Mouse (Mus musculus) CH12.LX (cell line): ENCODE measurements around the gene 4933424G06Rik. TPM values are rescaled to one million over a fixed set of nuclear protein-coding genes. Genes with fewer than 3 reads are reported as not detected.

Experiments used
- DNase-seq: peaks from one replicate; pipeline ENCODE4 v3.0.0-alpha.2; 2013; ENCODE audit errors: extremely low read depth
- H3K27ac ChIP-seq: 2 replicates; pipeline ENCODE4 v1.5.1; 2012; ENCODE audit warnings: low read depth, mild to moderate bottlenecking, control low read depth, moderate library complexity; ENCODE audit not compliant: insufficient read depth
- H3K27me3 ChIP-seq: replicated peaks from 2 replicates; pipeline ENCODE3; 2012; ENCODE audit warnings: inconsistent platforms
- H3K36me3 ChIP-seq, 2 experiments: replicated peaks in 1 of 2; 2 replicates each; pipeline versions ENCODE3 to v1.6.1; 2012; ENCODE audit warnings: inconsistent platforms in 1 of 2, low read length in 1 of 2, mild to moderate bottlenecking in 1 of 2, mixed read lengths in 1 of 2, moderate library complexity in 1 of 2; ENCODE audit not compliant: control insufficient read depth in 1 of 2, insufficient read depth in 1 of 2
- H3K4me1 ChIP-seq, 2 experiments: 2 replicates each; pipeline ENCODE4 v1.6.1; 2012; ENCODE audit warnings: inconsistent platforms in 1 of 2, moderate library complexity in 1 of 2; ENCODE audit not compliant: insufficient read depth in 2 of 2, control insufficient read depth in 1 of 2
- H3K4me2 ChIP-seq: 2 replicates; pipeline ENCODE4 v1.6.1; 2012; ENCODE audit warnings: low read depth, mild to moderate bottlenecking, control low read depth; ENCODE audit not compliant: poor library complexity, insufficient read depth, severe bottlenecking
- H3K4me3 ChIP-seq, 3 experiments: fragments of 150-350 bp in 1 of 3; sonication (generic) in 1 of 3; replicated peaks in 1 of 3; 2 replicates each; pipeline versions ENCODE3 to v1.5.1; 2011 to 2012; ENCODE audit warnings: low read depth in 2 of 3, low read length in 2 of 3, mild to moderate bottlenecking in 2 of 3, moderate library complexity in 2 of 3, control low read depth in 1 of 3, improper control_type of control experiment in 1 of 3, inconsistent platforms in 1 of 3, mixed read lengths in 1 of 3; ENCODE audit not compliant: poor library complexity in 1 of 3
- H3K79me2 ChIP-seq: replicated peaks from 2 replicates; pipeline ENCODE4 v1.6.1; 2012; ENCODE audit warnings: mild to moderate bottlenecking, moderate library complexity; ENCODE audit not compliant: control insufficient read depth, poor library complexity, insufficient read depth, severe bottlenecking; ENCODE audit errors: extremely low read depth
- H3K9ac ChIP-seq: 2 replicates; pipeline ENCODE4 v1.6.1; 2012; ENCODE audit warnings: low read depth, mild to moderate bottlenecking, control low read depth, moderate library complexity; ENCODE audit not compliant: insufficient read depth
- H3K9me3 ChIP-seq: replicated peaks from 2 replicates; pipeline ENCODE3; 2012; ENCODE audit warnings: low read length, inconsistent platforms, mixed read lengths
- BHLHE40 ChIP-seq: IDR thresholded peaks from 2 replicates; pipeline ENCODE4 v1.6.1; 2011; ENCODE audit warnings: mild to moderate bottlenecking, low read depth, low read length, improper control_type of control experiment
- CHD1 ChIP-seq: IDR thresholded peaks from 2 replicates; pipeline ENCODE4 v1.6.1; 2012; ENCODE audit warnings: low read depth, low read length, improper control_type of control experiment, inconsistent platforms
- CHD2 ChIP-seq: IDR thresholded peaks from 2 replicates; pipeline ENCODE4 v1.6.1; 2011; ENCODE audit warnings: low read length, improper control_type of control experiment
- E2F4 ChIP-seq: IDR thresholded peaks from 2 replicates; pipeline ENCODE4 v1.6.1; 2011; ENCODE audit warnings: low read depth, low read length, improper control_type of control experiment; ENCODE audit not compliant: insufficient replicate concordance
- EP300 ChIP-seq: IDR thresholded peaks from 2 replicates; pipeline ENCODE4 v1.6.1; 2011; ENCODE audit warnings: low read length, improper control_type of control experiment
- IRF4 ChIP-seq: IDR thresholded peaks from 2 replicates; pipeline ENCODE4 v1.6.1; 2014; ENCODE audit warnings: low read depth, mild to moderate bottlenecking, inconsistent platforms, low read length, improper control_type of control experiment
- JUND ChIP-seq: conservative IDR thresholded peaks from 2 replicates; pipeline ENCODE4 v1.6.1; 2011; ENCODE audit warnings: low read depth, low read length, improper control_type of control experiment
- MAFK ChIP-seq: IDR thresholded peaks from 2 replicates; pipeline ENCODE4 v1.6.1; 2011; ENCODE audit warnings: low read length, improper control_type of control experiment; ENCODE audit not compliant: insufficient replicate concordance
- MAX ChIP-seq: IDR thresholded peaks from 2 replicates; pipeline ENCODE4 v1.6.1; 2011; ENCODE audit warnings: low read length, improper control_type of control experiment
- MAZ ChIP-seq: IDR thresholded peaks from 2 replicates; pipeline ENCODE4 v1.6.1; 2012; ENCODE audit warnings: low read depth, mild to moderate bottlenecking, inconsistent platforms, low read length, improper control_type of control experiment, moderate library complexity
- MEF2A ChIP-seq: IDR thresholded peaks from 2 replicates; pipeline ENCODE4 v1.6.1; 2014; ENCODE audit warnings: low read depth, mild to moderate bottlenecking, inconsistent platforms, low read length, improper control_type of control experiment, borderline replicate concordance
- MXI1 ChIP-seq: IDR thresholded peaks from 2 replicates; pipeline ENCODE4 v1.6.1; 2011; ENCODE audit warnings: mild to moderate bottlenecking, low read depth, low read length, improper control_type of control experiment
- MYC ChIP-seq: IDR thresholded peaks from 2 replicates; pipeline ENCODE4 v1.6.1; 2011; ENCODE audit warnings: low read depth, mild to moderate bottlenecking, improper control_type of control experiment, low read length
- NELFE ChIP-seq: IDR thresholded peaks from 2 replicates; pipeline ENCODE4 v1.6.1; 2011; ENCODE audit warnings: low read depth, low read length, improper control_type of control experiment
- RAD21 ChIP-seq: IDR thresholded peaks from 2 replicates; pipeline ENCODE4 v1.6.1; 2011; ENCODE audit warnings: low read depth, mild to moderate bottlenecking, low read length, improper control_type of control experiment, moderate library complexity
- TCF12 ChIP-seq: IDR thresholded peaks from 2 replicates; pipeline ENCODE4 v1.6.1; 2014; ENCODE audit warnings: low read depth, mild to moderate bottlenecking, inconsistent platforms, low read length, improper control_type of control experiment
- ZC3H11A ChIP-seq: IDR thresholded peaks from 2 replicates; pipeline ENCODE4 v1.6.1; 2012; ENCODE audit warnings: low read depth, mild to moderate bottlenecking, inconsistent platforms, low read length, improper control_type of control experiment
- ZKSCAN1 ChIP-seq: IDR thresholded peaks from 2 replicates; pipeline ENCODE4 v1.6.1; 2012; ENCODE audit warnings: low read depth, inconsistent platforms, low read length, improper control_type of control experiment, borderline replicate concordance
- ZMIZ1 ChIP-seq: IDR thresholded peaks from 2 replicates; pipeline ENCODE4 v1.6.1; 2012; ENCODE audit warnings: low read depth, mild to moderate bottlenecking, inconsistent platforms, low read length, improper control_type of control experiment
- ZNF384 ChIP-seq: IDR thresholded peaks from 2 replicates; pipeline ENCODE4 v1.6.1; 2012; ENCODE audit warnings: low read depth, low read length, improper control_type of control experiment, inconsistent platforms
- dilution Hi-C: fragments of 300-500 bp; cut with MboI; formaldehyde crosslinking; loops from 2 replicates; pipeline ENCODE4 v1.14.3; 2020; ENCODE audit warnings: low sequenced_read_pairs; ENCODE audit not compliant: extremely low pct_unique_long_range_greater_than_20kb, extremely low pct_ligation_motif_present
- in situ Hi-C: fragments of 300-500 bp; cut with MboI; formaldehyde crosslinking; loops from 3 replicates; pipeline ENCODE4 v1.14.3; 2019; ENCODE audit warnings: low sequenced_read_pairs, low pct_ligation_motif_present, low pct_unique_long_range_greater_than_20kb, mixed read lengths
- polyA plus RNA-seq: library from polyadenylated mRNA; unstranded; fragments of >175 nt; gene quantifications from 2 replicates; pipeline ENCODE4 v1.2.1, GENCODE M21; 2012; ENCODE audit warnings: low read depth; ENCODE audit not compliant: insufficient read length
- total RNA-seq, 2 experiments: library from RNA; depleted of rRNA; stranded (reverse); fragments of 300-350 nt in 1 of 2; fragments of >200 nt in 1 of 2; gene quantifications; 2 replicates each; pipeline ENCODE4 v1.2.3; 2012 to 2014

Gene 4933424G06Rik
- total and polyA plus RNA-seq, 3 experiments: not detected

DNA sequence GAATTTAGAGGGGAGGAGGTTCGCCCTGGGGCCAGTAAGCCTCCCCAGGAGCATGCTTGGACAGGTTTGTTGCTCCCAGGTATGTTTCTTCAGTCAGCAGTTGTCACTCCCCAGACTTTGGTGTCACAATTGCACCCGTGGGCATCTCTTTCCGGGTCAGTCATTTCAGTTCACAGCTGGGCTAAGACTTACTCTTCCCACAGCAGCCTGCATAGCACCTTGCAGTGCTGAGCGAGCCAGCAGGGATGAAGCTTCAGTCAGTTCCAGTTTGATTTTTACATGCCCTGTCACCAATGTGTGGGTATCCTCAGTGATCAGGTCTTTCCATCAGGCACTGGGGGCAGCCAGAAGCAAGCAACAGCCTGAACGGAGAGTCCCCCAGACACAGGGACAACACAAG, 12.9 kb upstream of the 4933424G06Rik start:
- H3K9me3 ChIP-seq: no peaks in the 10 kb centered on the region
- peaks cover 7% of the 10 kb centered on the region for H3K79me2 ChIP-seq
- H3K4me2 ChIP-seq: no peak overlapping the region
- H3K27ac ChIP-seq: no peak overlapping the region
- H3K27me3 ChIP-seq: no peaks in the 10 kb centered on the region
- no peak for DNase-seq
- no peak overlapping the region for H3K9ac ChIP-seq
- no peak overlapping the region for H3K4me3 ChIP-seq
- in situ Hi-C loops (no loop called here), dilution Hi-C loops (no loop called here)
- peaks cover 52 to 85% of the 10 kb centered on the region in 2 experiments for H3K36me3 ChIP-seq
- TF ChIP-seq CHD2 (0 out of 2 replicates have a peak, but pooled peaks have one; percentile 14), ZKSCAN1 (no peak)
- H3K4me1 ChIP-seq: peaks cover 0 to 10% of the 10 kb centered on the region in 2 experiments; a peak in 2 of 4 replicates

DNA sequence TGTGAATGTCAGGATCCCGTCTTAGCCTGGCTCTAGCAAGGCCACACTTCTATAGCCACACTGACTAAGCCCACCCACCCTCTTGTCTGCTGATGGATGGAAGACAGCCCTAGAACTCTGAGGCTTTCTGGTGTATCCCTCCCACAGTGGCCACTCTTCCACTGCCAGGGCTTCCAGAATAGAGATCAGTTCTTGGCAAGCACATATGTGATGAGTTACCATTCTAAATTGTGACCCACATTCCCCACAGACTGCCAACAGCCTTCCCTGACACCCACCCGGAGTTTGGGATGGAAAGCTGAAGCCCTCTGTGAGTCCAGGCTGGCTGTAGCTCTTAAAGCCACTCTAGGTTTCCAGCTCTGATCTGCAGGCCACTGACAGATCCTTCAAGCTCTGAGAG, 2.8 kb upstream of the 4933424G06Rik start:
- Histone ChIP-seq H3K36me3 (peaks cover 48 to 62% of the 10 kb centered on the region in 2 experiments), H3K4me3 (no peak overlapping the region)
- TF ChIP-seq MYC (no peak), MEF2A (no peak), ZKSCAN1 (no peak), TCF12 (no peak), CHD1 (no peak), EP300 (no peak), MAZ (no peak), ZC3H11A (no peak), NELFE (no peak), E2F4 (no peak), BHLHE40 (no peak), RAD21 (no peak), CHD2 (no peak), ZNF384 (no peak)
- TF ChIP-seq, all 38 proteins: peak for 0
- dilution Hi-C loops (no loop called here), in situ Hi-C loops (no loop called here)
- Histone ChIP-seq H3K9me3 (no peaks in the 10 kb centered on the region), H3K4me1 (peaks cover 8 to 33% of the 10 kb centered on the region in 2 experiments; a peak in 3 of 4 replicates), H3K79me2 (peaks cover 27% of the 10 kb centered on the region), H3K27me3 (no peaks in the 10 kb centered on the region), H3K9ac (no peak overlapping the region), H3K4me2 (no peak overlapping the region), H3K27ac (no peak overlapping the region)
- DNase-seq: no peak

DNA sequence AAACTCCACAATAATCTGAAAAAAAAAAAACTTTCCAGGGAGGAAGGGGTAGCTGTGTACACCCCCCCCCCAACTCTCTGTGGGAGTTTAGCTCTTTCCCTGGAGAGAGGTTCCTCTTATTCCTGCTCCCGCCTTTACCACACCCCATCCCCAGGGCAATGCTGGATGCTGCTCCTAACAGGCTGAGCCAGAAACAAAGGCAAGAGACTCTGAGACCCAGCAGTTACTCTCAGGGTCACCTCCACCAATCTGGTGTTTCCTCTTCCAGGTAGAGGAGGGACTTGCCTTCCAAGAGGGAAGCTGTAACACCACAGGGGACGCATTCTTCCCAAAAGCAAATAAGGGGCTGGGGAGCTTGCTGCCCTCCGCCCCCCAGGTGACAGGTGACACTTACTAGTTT, 2.2 kb upstream of the 4933424G06Rik start:
- H3K4me2 ChIP-seq: no peak overlapping the region
- TF ChIP-seq ZKSCAN1 (no peak), MAFK (no peak), MAX (no peak), CHD2 (no peak), JUND (no peak), MXI1 (no peak), NELFE (no peak), IRF4 (no peak), ZMIZ1 (no peak)
- H3K27me3 ChIP-seq: no peaks in the 10 kb centered on the region
- H3K27ac ChIP-seq: no peak overlapping the region
- no peak overlapping the region for H3K4me3 ChIP-seq
- H3K79me2 ChIP-seq: peaks cover 27% of the 10 kb centered on the region
- in situ Hi-C loops: no loop called here
- dilution Hi-C loops: no loop called here
- no peak for DNase-seq
- H3K4me1 ChIP-seq: peaks cover 8 to 33% of the 10 kb centered on the region in 2 experiments; a peak in 3 of 4 replicates
- no peaks in the 10 kb centered on the region for H3K9me3 ChIP-seq
- peaks cover 41 to 56% of the 10 kb centered on the region in 2 experiments for H3K36me3 ChIP-seq
- no peak overlapping the region for H3K9ac ChIP-seq
